Mouse (Mus musculus): Measurements from ENCODE around the gene Tsn.

DNA sequence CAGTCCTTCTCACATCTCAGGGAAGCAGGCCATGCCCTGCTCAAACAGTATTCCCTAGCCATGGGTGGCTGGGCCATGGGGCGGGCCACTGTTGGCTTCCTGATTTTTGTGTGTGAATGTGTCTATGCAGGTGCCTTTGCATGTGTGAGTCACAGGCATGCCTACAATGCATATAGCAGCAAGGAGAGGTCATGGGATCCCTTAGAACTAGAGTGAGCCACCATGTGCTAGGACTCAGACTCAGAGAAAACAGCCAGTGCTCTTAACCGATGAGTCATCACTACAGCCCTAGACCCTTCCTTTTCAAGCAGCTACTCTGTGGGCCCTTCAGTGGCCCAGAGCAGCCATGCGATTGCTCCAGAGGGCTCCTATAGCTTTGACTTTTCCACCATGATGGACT lies 17.3 kb downstream of the Tsn start:
- TF ChIP-seq CTCF (IDR thresholded peaks at IDR 0.05; ENCODE audit: extremely low read depth, insufficient read length, insufficient replicate concordance, low read depth, low read length) (no peak), POLR2A (IDR thresholded peaks at IDR 0.05; ENCODE audit: low read depth, low read length) (no peak)
